Mouse (Mus musculus): Measurements from ENCODE around the gene Tmcc1.

- TF ChIP-seq CTCF (IDR thresholded peaks at IDR 0.05; ENCODE audit: extremely low read depth, insufficient read depth, low read length) (no peak), POLR2A (IDR thresholded peaks at IDR 0.05; ENCODE audit: extremely low read depth, insufficient read depth, low read length) (no peak)
These were observed 215.5 kb downstream of the Tmcc1 start for GRCm38 (mm10) chr6:115977810-115978209.
